Mouse (Mus musculus): ENCODE results near the gene 1700028P14Rik.

Gene 1700028P14Rik

DNA sequence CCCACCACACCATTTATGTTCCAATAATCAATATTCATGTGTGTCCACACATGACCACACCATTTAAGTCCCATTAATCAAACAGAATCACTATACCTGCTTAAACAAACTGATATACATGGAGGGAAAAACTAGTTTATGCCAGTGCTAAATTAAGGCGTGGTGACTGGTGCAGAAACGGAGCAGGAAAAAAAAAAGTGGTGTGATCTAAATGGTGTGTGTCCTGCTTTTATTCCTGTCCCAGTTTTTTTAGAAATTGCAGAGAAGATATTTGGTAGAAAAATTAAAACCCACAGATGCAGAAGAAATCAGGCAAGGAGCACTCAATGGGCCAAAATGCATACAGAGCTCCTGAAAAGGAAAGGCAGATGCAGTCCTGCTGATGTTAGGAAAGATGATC, 44.7 kb downstream of the 1700028P14Rik start:
- DNase-seq (ENCODE audit: low read depth) = no peak

DNA sequence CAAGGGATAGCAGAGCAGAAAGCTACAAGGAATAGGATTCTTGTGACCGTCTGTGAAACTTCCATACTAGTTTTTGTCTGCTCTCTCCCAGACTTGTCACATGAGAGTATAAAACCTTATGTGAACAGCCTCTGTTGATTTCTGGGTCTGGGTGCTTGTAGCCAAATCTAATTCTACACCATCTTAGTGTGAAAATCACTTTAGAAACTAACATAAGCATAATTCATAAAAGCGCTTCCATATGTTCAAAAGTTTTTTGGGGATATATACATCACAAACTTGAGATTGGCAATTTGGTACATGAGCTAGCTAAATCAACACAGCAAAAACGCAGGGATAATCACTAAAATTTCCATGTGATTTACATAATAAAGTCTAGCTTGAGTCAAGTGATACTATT, 57.7 kb downstream of the 1700028P14Rik start:
- DNase-seq (ENCODE audit: low read depth) = no peak

DNA sequence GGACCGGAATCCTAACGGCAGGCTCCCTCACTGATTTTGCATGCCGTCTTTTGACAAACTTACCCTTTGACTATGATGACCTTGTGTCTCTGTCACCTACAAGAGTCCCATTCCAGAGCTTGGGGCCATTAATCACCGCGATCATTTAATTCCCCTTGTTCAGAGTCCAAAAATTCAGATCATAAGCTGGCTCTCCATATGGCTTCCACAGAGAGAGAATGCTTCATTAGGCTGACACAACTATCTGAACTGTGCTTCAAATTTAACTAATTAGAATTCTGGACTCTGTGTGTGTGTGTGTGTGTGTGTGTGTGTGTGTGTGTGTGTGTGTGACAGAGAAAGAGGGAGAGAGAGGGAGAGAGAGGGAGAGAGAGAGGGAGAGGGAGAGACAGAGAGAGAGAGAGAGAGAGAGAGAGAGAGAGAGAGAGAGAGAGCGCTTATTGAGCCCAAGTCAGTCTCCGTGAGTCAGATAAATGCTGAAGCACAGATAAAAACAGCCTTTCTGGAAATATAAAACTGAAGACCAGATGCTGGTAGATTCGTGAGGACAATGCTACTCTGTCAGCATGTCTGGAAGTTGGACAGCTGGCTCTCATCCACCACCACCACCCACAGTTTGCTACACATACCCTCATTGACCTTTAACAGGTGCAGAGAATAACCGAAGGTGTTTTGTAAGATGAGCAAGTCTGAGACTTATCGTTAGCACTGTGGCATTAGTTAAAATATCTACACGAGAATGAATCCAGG, 73.8 kb downstream of the 1700028P14Rik start:
- no peak for DNase-seq (ENCODE audit: low read depth)

DNA sequence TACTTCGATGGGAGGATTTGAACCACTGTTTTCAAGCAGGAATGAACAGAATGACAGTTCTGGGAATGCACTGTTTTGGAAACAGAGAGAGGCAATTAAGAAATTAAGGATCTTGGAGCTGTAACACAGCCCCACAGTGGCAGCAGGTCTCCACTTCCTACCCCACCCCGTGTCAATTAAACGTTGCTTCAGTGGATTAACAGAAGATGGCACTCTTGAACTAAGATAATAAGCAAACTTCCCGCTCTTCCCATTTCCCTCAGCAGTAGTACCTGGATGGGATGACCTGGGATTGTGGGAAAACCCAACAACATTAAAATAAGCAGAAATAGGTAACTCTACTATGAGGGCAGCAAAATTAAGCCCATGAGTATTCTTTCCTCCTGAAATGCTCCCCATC, 75.9 kb downstream of the 1700028P14Rik start:
- no peak for DNase-seq (ENCODE audit: low read depth)

DNA sequence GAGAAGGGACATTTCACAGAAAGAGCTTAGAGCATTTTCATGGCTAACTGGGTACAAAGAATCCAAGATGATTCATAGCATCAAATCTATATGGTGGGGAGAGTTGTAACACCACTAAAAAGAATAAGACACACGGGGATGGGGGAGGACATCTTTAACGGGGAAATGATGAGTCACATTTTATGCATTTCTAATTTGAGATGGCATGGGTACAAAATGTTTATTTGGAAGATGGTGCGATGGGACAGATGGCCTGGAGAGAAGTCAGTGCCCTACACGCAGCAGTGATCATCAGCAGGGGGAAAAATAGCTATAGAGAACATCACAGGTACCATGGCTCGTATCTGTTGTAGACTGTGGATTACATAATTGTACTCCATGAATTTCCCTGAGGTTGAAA, 88.9 kb downstream of the 1700028P14Rik start:
- DNase-seq (ENCODE audit: low read depth) = no peak

DNA sequence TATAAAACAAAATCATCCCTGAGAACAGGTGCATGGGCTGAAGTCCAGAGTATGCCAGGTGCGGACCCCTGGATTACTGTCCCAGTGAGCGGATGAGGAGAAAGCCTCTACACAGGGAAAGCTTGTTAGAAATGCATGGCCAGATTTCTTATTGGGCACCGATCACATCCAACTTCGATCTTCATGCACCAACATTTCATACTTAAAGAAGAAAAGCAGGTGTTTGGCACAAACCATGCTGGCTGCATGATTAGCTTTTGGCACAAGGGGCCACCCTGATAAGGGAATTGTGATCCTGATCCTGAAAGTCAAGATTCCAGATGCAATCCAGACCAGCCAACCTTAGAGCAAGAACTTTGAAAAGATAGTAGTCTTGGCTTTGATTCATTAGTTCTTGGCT, 90.0 kb downstream of the 1700028P14Rik start:
- no peak for DNase-seq (ENCODE audit: low read depth)

DNA sequence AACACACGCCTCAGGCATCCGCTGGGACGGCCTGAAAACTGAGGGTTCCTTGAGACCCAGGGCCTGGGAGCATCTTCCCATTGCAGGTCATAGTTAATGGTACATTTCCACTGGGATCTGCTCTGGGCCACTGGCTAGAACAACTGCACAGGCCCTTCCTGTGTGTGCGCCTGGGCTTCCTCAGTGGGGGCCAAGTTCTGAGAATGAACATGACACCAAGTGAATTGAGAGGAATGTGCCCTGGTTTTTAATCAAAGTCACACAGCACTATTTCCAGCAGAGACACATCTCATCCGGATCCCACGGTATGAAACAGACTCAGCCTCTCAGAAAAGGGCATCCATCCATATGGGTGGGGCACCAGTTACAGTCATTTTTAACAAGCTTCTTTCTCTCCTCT, 90.6 kb downstream of the 1700028P14Rik start:
- DNase-seq (ENCODE audit: low read depth) = no peak

DNA sequence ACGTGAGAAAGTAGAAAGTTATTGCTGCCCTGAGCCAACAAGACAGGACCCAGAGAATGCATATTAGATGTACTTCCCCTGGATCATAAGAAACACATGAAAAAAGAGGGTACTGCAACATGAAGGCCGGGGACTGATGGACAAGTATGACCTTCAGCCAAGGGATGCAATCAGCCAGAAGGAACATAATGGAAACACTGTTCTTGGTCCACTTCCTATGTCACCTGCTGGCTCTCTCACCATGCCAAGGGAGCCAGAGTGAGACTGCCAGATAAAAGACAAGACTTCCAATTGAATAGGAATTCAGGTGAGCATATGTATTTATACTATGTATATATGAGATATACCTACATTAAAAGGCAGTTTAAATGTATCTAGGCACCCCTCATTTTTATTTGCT, 99.2 kb downstream of the 1700028P14Rik start:
- DNase-seq (ENCODE audit: low read depth) = no peak

DNA sequence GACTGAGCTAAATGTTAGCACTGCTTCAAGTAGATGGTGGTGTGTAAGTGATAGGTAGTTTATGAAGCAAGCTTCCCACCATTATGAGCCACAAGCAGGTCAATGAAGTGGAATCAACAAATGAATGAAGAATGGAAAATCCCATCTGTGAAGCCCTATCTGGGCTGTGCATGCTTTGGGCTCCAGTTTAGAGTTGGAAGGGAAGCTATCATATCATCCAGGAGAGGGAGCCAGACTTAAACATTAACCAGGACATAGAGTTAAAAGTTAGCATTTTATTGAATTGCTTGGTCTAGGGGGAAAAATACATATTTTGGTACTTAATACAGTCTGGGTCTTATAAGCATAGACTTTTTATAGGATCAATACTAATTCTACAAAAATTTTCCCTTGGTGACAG, 107.0 kb downstream of the 1700028P14Rik start:
- no peak for DNase-seq (ENCODE audit: low read depth)

DNA sequence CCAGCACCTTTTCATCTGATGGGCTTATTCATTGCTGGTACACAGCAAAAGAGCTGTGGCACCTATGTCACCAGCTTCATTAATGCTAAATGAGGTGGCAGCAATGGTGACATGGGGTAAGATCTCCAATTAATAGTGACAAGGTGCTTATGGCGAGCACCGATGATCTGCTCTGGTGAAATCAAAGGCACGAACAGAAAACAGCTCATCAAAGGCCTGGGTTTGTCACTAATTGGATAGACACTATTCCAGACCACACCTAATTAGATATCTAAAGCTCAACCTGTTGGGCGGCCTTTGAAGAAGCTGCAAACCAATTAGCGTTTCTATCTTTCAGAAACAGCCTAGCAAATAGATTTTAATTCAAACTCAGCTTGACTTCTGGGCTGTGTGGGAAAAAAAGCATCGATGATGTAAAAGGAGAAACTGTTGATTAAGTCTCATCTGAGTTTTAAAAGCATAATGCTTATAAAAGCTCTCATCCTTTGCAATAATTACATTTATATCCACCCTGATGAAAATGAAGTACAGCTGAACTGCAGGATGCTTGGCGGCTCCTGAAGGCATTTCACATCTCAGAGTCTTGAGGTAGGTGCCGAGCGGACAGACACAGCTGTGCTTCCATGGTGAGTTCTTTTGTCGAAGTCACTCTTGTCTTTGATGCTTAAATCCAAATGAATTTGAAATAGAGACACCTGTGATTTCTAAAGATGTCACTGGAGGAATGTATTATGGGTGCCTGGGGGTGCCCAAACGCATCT, 109.2 kb downstream of the 1700028P14Rik start:
- no peak for DNase-seq (ENCODE audit: low read depth)

DNA sequence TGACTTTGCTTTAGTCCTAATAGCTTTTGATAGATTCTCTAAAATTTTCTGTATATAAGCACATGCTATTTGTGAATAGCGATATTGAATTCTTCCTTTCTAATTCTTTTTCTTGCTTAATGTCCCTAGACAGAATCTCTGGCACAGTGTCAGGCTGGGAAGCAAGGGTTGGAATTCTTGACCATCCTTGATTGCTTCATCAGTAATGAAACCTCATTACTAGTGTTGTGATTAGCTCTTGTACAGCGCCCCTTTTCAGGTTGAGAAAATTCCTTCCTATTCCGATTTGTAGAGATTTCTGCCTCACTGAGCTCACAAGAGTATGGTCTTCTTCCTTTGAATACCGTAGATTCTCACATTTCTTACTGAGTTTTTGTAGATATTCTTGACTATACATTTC, 109.9 kb downstream of the 1700028P14Rik start:
- no peak for DNase-seq (ENCODE audit: low read depth)

DNA sequence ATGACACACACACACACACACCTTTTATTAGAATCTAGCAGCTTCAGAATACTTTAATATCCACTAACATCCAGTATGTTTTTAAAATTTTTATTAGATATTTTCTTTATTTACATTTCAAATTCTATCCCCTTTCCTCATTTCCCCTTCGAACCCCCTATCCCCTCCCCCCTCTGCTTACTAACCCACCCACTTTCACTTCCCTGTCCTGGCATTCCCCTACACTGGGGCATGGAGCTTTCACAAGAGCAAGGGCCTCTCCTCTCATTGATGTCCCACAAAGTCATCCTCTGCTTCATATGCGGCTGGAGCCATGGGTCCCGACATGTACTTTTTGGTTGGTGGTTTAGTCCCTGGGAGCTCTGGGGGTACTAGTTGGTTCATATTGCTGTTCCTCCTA, 116.9 kb downstream of the 1700028P14Rik start:
- no peak for DNase-seq (ENCODE audit: low read depth)

DNA sequence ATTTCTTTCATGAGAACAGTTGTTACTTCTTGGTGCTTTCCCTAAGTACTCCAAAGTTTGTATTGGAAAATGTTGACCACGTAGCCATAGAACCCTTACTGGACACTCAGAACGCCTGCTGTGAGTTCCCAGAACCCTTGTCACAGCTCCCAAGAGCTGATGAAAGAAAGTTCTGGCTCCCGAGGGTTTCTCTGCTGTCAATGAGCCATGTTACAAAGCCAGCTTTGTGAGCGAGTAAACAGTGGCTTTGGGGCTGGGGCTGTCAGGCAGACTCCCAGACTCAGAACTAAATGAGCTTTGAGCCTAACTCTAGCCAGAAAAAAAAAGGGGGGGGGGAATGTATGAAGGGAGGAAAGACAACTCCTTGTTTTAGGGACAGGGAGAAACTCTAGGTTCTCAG, 120.7 kb downstream of the 1700028P14Rik start:
- no peak for DNase-seq (ENCODE audit: low read depth)

DNA sequence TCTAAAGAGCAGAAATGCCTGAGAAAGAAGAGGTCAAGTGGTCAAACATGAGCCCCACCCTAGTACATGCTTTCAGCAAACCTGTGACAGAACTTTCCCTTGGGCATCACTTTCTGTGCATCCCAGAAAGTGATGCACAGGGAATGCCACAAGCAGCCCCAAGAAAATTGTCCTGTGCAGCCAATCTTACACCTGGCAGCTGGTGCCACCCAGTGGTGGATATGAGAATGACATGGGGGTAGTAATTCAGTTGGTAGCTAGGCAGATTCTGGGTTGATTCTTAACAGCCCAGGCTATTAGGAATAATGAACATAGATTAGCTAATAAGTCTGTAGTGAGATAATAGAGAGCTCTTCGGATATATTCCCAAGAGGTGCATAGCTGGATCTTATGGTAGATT, 128.9 kb downstream of the 1700028P14Rik start:
- DNase-seq (ENCODE audit: low read depth) = peak; percentile 6

DNA sequence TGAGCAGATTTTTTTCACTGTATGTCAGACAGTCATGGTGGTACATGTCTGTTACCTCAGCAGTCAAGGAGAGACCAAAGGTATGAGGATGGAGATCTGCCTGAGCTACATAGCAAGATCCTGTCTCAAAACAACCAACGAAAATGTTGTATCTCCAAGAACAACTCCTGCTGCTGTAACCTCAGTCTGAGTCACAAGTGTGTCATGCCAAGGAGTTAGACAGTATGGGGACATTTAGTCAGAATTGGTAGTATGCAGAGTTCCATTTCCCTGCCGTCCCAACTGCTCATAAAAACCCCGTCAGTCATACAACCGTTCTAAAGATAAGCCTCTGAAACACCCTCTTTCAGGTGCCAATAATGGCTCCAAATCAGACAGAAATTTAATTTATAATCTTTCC, 130.8 kb downstream of the 1700028P14Rik start:
- no peak for DNase-seq (ENCODE audit: low read depth)

DNA sequence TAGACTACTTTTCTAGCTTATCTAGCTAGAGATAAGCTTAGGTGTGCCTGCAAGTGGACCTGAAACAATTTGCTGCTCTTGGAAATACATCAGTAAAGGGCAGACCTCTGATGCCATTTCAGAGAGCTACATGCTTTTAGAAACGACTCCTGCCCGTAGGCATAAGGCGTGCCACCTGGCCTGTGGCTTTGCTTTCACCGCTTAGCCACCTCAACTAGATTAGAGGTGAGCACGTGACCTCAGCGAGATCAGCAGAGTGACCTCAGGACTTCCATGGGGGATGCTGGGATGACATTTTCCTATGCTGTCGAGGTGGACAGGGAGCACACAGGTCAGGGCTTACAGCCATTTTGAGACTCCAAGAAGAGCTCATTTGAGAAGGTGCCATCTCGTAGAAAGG, 131.5 kb downstream of the 1700028P14Rik start:
- no peak for DNase-seq (ENCODE audit: low read depth)

DNA sequence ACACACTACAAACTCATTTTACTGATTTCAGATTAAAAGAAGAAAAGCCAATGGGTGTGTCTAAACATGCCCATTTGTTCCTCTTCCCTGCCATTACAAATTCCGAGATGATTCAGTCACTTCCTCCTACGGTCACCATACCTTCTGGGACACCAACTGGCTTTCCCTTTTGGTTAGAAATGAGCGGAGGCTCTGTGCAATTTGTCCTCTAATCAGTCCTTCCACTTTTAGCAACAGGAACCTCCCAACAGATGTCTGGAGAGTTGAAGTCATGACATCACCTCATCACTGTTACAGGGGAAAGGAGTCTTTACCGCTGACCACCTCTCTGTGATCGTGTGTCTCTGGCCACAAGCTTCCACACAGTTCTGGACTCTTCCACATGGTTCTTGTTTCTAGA, 132.0 kb downstream of the 1700028P14Rik start:
- DNase-seq (ENCODE audit: low read depth) = no peak

DNA sequence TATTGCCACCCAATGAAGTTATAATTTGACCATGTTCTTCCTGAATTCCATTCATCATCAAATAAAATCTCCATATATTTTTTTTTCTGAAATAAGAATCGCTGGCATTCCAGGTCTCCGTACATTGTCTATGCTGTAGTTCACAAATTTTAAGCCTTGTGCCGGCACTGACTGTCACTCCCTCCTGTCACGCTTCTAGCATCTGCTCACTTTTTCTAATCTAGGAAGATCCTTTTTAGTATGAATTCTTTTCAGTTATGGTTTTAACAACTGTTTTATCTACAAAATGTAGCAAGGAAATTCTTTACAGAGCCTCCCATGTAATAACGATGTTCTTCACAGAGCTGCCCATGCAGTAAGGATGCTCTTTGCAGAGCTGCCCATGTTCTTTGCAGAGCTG, 134.1 kb downstream of the 1700028P14Rik start:
- DNase-seq (ENCODE audit: low read depth) = no peak

DNA sequence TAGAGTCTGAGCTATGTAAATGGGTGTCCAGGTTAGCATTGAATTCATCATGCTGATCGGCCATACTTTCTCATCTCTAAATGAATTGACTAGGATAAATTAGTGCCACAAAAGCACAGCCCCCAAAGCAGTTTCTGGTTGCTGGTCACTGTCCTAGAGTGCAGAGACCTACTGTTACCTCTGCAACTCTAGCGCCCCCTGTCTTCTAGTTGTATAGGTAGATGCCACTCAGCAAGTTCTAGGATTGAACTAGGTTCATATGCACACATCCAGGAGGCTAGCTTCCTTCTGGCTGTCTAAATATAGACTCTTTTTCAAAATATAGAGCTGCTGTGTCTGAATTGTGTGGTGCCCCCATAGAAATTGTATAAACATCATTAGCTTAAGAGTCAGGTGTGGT, 141.3 kb downstream of the 1700028P14Rik start:
- DNase-seq (ENCODE audit: low read depth) = peak; percentile 6

All from c-Kit-positive CD71-positive TER-119-negative erythroid progenitor cells, embryonic 14.5 days (primary cell).